Mouse (Mus musculus) thymus, adult 2 months (tissue): Measurements from ENCODE around the gene Apon. TPM values are rescaled to one million over a fixed set of nuclear protein-coding genes. Genes with fewer than 3 reads are reported as not detected.

Experiments used
- DNase-seq: peaks from one replicate; pipeline ENCODE4 v3.0.0; 2021
- H3K27ac ChIP-seq: fragments of 200-500 bp; 2 replicates; pipeline ENCODE4 v1.5.1; 2012; ENCODE audit warnings: low read length, control low read depth; ENCODE audit not compliant: control insufficient read depth, insufficient read depth
- H3K27me3 ChIP-seq: fragments of 200-500 bp; 2 replicates; pipeline ENCODE4 v1.6.1; 2012; ENCODE audit warnings: mild to moderate bottlenecking, low read length, moderate library complexity, mixed read lengths; ENCODE audit not compliant: control insufficient read depth, insufficient read depth
- H3K36me3 ChIP-seq: fragments of 200-500 bp; 2 replicates; pipeline ENCODE4 v1.6.1; 2012; ENCODE audit warnings: mild to moderate bottlenecking, low read length, moderate library complexity; ENCODE audit not compliant: control insufficient read depth, insufficient read depth
- H3K4me1 ChIP-seq: fragments of 200-500 bp; replicated peaks from 2 replicates; pipeline ENCODE4 v1.6.1; 2012; ENCODE audit warnings: low read length; ENCODE audit not compliant: control insufficient read depth, insufficient read depth
- H3K4me3 ChIP-seq: fragments of 200-500 bp; 2 replicates; pipeline ENCODE4 v1.5.1; 2012; ENCODE audit warnings: mild to moderate bottlenecking, low read length, control low read depth, moderate library complexity; ENCODE audit not compliant: control insufficient read depth, insufficient read depth
- CTCF ChIP-seq: fragments of 200-500 bp; IDR thresholded peaks from 2 replicates; pipeline ENCODE4 v1.5.1; 2012; ENCODE audit warnings: mild to moderate bottlenecking, control low read depth, low read length, moderate library complexity, borderline replicate concordance; ENCODE audit not compliant: control insufficient read depth, poor library complexity, insufficient read depth; ENCODE audit errors: extremely low read depth
- POLR2A ChIP-seq: fragments of 200-500 bp; IDR thresholded peaks from 2 replicates; pipeline ENCODE4 v1.6.1; 2012; ENCODE audit warnings: mild to moderate bottlenecking, low read length, control low read depth, moderate library complexity; ENCODE audit not compliant: control insufficient read depth, poor library complexity, insufficient read depth; ENCODE audit errors: extremely low read depth
- WGBS: fragments of 180-500 bp; shearing (Covaris S2); methylation state at CpG from one replicate; pipeline ENCODE4 v1.1.7; 2018; 5-methylcytosine and 5-hydroxymethylcytosine counted together
- polyA plus RNA-seq: library from polyadenylated mRNA; depleted of rRNA; stranded (reverse); fragments of >200 nt; gene quantifications from 2 replicates; pipeline ENCODE4 v1.2.3, GENCODE M21; 2012

Gene Apon
- polyA plus RNA-seq, 1 experiment: 0.39 TPM

DNA sequence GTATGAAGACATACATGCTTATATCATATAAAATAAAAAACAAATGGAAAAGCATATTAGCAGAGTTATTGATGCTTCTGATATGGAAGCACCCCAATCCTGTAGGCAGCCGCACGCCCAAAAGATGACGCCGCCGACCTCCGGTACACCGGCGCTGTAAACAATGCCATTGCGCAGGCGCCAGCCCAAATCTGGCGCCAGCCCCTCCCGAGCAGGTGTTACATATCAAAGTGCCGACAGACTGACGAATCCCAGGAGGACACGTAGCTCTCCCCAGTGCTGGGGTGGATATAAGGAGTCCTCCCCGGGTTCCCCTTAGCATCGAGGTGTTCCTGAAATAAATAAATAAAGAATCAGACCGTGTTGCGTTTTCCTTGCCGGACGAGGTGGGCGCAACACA is 8.4 kb downstream of the Apon start:
- Histone ChIP-seq H3K4me3 (no peak overlapping the region), H3K36me3 (no peaks in the 10 kb centered on the region), H3K27me3 (no peaks in the 10 kb centered on the region), H3K4me1 (peaks cover 8% of the 10 kb centered on the region; the same call in 1 of the 2 replicates), H3K27ac (no peak overlapping the region)
- no peak for DNase-seq
- WGBS: 97% methylated on average over 22 of the region's 22 CpGs
- TF ChIP-seq POLR2A (no peak), CTCF (no peak)

DNA sequence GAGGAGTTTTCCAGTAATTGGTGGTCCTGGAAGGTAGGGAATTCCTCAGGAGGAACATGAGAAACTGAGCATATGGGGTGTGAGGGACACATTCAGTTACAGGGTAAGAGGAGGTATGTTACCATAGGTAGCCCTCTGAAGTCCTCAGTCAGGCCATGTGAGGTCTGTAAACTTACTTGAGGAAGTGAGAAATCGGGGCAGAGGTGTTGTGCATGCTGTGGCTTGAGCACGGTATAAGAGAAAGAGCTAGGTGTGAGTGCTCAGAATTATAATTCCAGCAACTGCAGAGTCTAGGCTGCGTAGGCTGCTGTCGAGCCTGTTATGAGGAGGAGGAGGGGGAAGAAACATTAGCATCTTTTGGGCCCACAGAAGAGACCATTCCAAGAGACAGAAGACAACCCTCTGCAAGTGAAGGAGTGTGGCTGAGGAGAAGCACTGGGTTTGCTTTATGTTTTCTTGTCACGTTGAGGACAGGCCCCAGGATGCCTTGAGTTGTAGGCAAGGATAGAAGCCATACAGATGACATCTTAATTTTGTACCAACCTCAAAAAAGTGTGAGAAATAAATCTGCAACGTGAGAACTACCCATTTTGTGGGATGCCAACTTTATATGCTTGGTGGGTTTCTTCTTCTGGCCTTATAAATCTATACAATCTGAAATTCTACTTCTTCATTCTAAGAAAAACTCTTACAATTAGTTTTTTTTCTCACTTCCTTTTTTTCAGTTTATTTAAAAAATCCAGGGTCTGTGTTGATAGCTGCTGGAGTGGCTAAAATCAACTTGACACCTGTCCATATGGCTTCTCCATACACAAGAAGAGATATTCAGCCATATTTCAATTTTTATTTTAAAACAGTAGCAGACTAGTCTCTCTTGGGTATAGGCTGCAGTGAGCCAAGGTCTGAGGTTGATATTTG is 9.8 kb downstream of the Apon start:
- Histone ChIP-seq H3K27ac (no peak overlapping the region), H3K27me3 (no peaks in the 10 kb centered on the region), H3K4me3 (no peak overlapping the region), H3K4me1 (peaks cover 8% of the 10 kb centered on the region; the same call in 1 of the 2 replicates), H3K36me3 (no peaks in the 10 kb centered on the region)
- WGBS: 45% methylated on average over 6 of the region's 6 CpGs
- no peak for TF ChIP-seq POLR2A
- no peak for TF ChIP-seq CTCF
- no peak for DNase-seq

DNA sequence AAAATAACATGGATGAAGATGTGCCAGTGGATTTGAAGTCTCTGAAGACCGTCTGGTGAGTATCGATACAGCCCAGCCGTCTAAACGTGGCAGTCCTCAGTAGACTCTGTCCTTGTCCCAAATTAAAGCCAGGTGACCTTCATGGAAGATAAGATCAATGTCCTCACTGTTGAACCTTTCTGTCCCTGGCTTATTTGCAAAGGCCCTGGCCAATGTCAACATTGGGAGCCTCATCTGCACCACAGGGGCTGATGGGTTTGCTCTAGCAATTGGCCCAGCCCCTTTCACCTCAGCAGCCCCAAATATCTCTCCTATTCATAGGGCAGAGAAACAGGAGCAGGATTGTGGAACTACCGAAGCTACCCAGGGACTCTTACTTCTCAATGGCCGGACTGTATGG is 14.5 kb downstream of the Apon start, which contains the start of gene Apof:
Gene Apof (plus strand): TSS at position 301 of the 400 bp plus-strand sequence.
- H3K27ac ChIP-seq: no peak within 1 kb of the TSS
- H3K4me3 ChIP-seq: no peak within 1 kb of the TSS
- no peak for TF ChIP-seq POLR2A
- TF ChIP-seq CTCF: no peak
- DNase-seq: no peak
- no peaks in the 10 kb centered on the region for H3K27me3 ChIP-seq
- peaks cover 4% of the 10 kb centered on the region; the same call in 1 of the 2 replicates for H3K4me1 ChIP-seq
- H3K36me3 ChIP-seq: no peaks in the 10 kb centered on the region
- 97% methylated on average over 6 of the region's 6 CpGs for WGBS

DNA sequence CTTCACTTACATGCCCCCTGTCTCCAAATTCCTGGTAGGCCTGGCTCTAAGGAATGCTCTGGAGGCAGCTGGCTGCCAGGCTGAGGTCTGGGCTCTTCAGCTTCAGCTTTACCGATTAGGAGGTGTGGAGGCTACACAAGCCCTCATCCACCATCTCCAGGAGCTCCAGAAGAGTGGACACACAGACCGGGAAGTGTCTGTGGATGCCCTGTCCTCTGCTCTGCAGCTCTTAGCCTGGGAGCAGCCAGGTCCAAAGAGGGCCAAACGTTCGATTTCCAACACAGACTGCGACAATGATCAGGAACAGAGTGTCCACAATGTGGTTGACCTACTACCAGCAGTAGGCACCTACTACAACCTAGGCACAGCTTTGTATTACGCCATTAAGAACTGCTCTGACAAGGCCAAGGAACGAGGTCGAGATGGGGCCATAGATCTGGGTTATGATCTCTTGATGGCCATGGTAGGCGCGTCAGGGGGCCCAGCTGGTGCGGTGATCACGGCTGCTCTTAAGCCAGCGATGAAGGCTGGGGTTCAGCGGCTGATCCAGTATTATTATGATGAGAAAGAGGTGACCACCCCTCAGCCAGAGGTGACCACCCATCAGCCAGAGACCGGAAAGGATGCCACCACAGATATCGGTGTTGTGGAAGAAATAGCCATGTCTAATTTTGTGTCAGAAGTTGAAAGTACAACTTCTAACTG is 15.5 kb downstream of the Apon start:
- no peak overlapping the region for H3K4me3 ChIP-seq
- 97% methylated on average over 16 of the region's 16 CpGs for WGBS
- no peaks in the 10 kb centered on the region for H3K27me3 ChIP-seq
- no peak overlapping the region for H3K27ac ChIP-seq
- no peak for DNase-seq
- peaks cover 4% of the 10 kb centered on the region; the same call in 1 of the 2 replicates for H3K4me1 ChIP-seq
- no peaks in the 10 kb centered on the region for H3K36me3 ChIP-seq
- TF ChIP-seq CTCF (no peak), POLR2A (no peak)

DNA sequence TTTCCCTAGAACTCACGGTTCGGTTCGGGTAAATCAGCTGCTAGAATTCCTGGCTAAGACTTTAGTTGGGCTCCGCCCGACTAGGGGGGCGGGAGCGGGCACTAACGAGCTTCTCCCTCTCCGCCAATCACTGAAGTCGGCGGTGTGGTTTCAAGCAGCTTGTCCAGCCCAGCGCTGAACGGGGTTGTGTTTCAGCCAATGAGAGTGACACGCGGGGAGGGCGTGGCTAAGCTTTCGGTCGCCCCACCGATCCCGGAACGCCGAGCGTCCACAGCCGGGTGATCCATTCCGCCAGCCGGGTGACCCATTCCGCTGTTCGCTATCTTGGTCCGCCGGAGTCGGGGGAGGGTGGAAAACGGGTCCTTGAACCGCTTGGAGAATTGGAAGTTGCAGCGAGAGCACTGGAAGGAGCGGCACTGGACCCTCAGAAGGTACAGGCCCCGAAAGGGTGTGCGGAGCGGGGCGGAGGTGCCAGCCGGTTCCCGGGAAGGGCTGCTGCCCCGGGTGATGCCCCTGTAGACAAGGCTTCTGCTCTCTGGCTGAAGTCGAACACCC is 16.5 kb downstream of the Apon start, which contains the start of gene Stat2:
Gene Stat2 (plus strand): TSS at position 273 of the 555 bp plus-strand sequence.
- H3K4me1 ChIP-seq: peaks cover 4% of the 10 kb centered on the region; the same call in 1 of the 2 replicates
- peak; percentile 95 for DNase-seq
- H3K27ac ChIP-seq: peak within 1 kb of the TSS; percentile 32
- no peaks in the 10 kb centered on the region for H3K27me3 ChIP-seq
- H3K4me3 ChIP-seq: peak within 1 kb of the TSS; percentile 94
- under 1% methylated on average over 43 of the region's 43 CpGs for WGBS
- peak; percentile 76; the same call in 1 of the 2 replicates for TF ChIP-seq POLR2A
- TF ChIP-seq CTCF: no peak
- no peaks in the 10 kb centered on the region for H3K36me3 ChIP-seq

DNA sequence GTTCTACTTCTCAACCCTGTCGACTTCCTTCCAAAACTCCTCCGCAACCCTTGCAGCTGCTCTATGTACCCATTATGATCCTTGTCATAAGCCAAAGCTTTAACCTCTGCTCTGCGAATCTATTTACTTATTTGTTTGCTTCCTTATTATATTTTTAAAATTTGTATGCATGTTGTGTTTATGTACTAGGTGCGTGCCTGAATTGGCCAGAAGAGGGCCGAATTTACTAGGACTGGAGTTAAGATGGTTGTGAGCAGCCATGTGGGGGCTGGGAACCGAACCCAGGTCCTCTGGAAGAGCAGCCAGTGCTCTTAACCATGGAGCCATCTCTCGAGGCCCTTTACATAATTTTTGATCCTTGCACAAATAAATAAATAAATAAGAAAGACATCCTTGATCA is 17.0 kb downstream of the Apon start:
- Histone ChIP-seq H3K27ac (peak overlapping the region; percentile 32), H3K4me1 (peaks cover 4% of the 10 kb centered on the region; the same call in 1 of the 2 replicates), H3K27me3 (no peaks in the 10 kb centered on the region), H3K36me3 (no peaks in the 10 kb centered on the region), H3K4me3 (peak overlapping the region; percentile 94)
- 42% methylated on average over 7 of the region's 7 CpGs for WGBS
- TF ChIP-seq POLR2A: no peak
- TF ChIP-seq CTCF: no peak
- no peak for DNase-seq
